Mouse (Mus musculus) macrophage (primary cell): ENCODE results near the gene Prss21. TPM values are rescaled to one million over a fixed set of nuclear protein-coding genes. Genes with fewer than 3 reads are reported as not detected.
"Not testable (repeated sequence)": the region's sequence is repeated elsewhere in the genome, so short reads cannot be mapped to it uniquely, and the experiment has no call there.

ENCODE experiments used
- H3K27ac ChIP-seq: fragments of 350-480 bp; formaldehyde crosslinking; 2 replicates; pipeline ENCODE4 v1.9.0; 2021
- H3K36me3 ChIP-seq: fragments of 350-480 bp; formaldehyde crosslinking; 2 replicates; pipeline ENCODE4 v1.9.0; 2021; ENCODE audit errors: inconsistent target
- H3K4me3 ChIP-seq: fragments of 350-480 bp; formaldehyde crosslinking; 2 replicates; pipeline ENCODE4 v1.9.0; 2021; ENCODE audit errors: inconsistent target
- H3K79me2 ChIP-seq: fragments of 350-480 bp; formaldehyde crosslinking; 2 replicates; pipeline ENCODE4 v1.9.0; 2021; ENCODE audit errors: inconsistent target
- WGBS: methylation state at CpG from one replicate; pipeline ENCODE4 v1.1.7; 2026; ENCODE audit warnings: inconsistent platforms; ENCODE audit not compliant: missing documents; 5-methylcytosine and 5-hydroxymethylcytosine counted together
- polyA plus RNA-seq: library from polyadenylated mRNA; stranded (reverse); fragments of 250-400 nt; gene quantifications from 3 replicates; pipeline ENCODE4 v1.2.4, GENCODE M21; 2018; ENCODE audit warnings: inconsistent platforms

The Prss21 gene
- polyA plus RNA-seq, 1 experiment from 2014 or later = not detected

GRCm38 (mm10) chr17:23843812-23844273 lies 24.0 kb upstream of the Prss21 start, which contains the start of the genes Prss32 and Prss41:
Gene Prss32, plus strand, starts transcription at chr17:23843855.
Gene Prss41, minus strand, starts transcription at chr17:23844172.
- WGBS = 40% methylated on average over 17 of the region's 19 CpGs
- Histone ChIP-seq H3K4me3 (no peak within 1 kb of the TSS), H3K36me3 (no peaks in the 10 kb centered on the region), H3K79me2 (no peaks in the 10 kb centered on the region), H3K27ac (no peak within 1 kb of the TSS)

- WGBS = 89% methylated on average over 2 of the region's 2 CpGs
- Histone ChIP-seq H3K79me2 (no peaks in the 10 kb centered on the region), H3K27ac (no peak overlapping the region)
These were observed 17.8 kb upstream of the Prss21 start for GRCm38 (mm10) chr17:23850028-23850427.

GRCm38 (mm10) chr17:23850853-23851749 lies 16.8 kb upstream of the Prss21 start:
- no peaks in the 10 kb centered on the region for H3K36me3 ChIP-seq
- WGBS = 58% methylated on average over 10 of the region's 19 CpGs
- no peak overlapping the region for H3K4me3 ChIP-seq
- no peaks in the 10 kb centered on the region for H3K79me2 ChIP-seq
- no peak overlapping the region for H3K27ac ChIP-seq

More at GRCm38 (mm10) chr17:23850028-23850427, 17.8 kb upstream of the Prss21 start:
- no peaks in the 10 kb centered on the region for H3K36me3 ChIP-seq
- H3K4me3 ChIP-seq = no peak overlapping the region

- Histone ChIP-seq H3K4me3 (no peak overlapping the region), H3K79me2 (no peaks in the 10 kb centered on the region), H3K36me3 (no peaks in the 10 kb centered on the region), H3K27ac (no peak overlapping the region)
- 44% methylated on average over 5 of the region's 5 CpGs for WGBS
These were observed 14.6 kb upstream of the Prss21 start for GRCm38 (mm10) chr17:23853292-23853691.

- Histone ChIP-seq H3K4me3 (no peak overlapping the region), H3K27ac (no peak overlapping the region), H3K79me2 (no peaks in the 10 kb centered on the region), H3K36me3 (no peaks in the 10 kb centered on the region)
- WGBS = 94% methylated on average over 9 of the region's 10 CpGs
These were observed 13.6 kb upstream of the Prss21 start for GRCm38 (mm10) chr17:23854229-23854765.

GRCm38 (mm10) chr17:23857193-23857592 lies 10.7 kb upstream of the Prss21 start:
- H3K79me2 ChIP-seq = no peaks in the 10 kb centered on the region
- no peaks in the 10 kb centered on the region for H3K36me3 ChIP-seq
- no peak overlapping the region for H3K27ac ChIP-seq
- 92% methylated on average over 6 of the region's 6 CpGs for whole genome bisulfite sequencing
- no peak overlapping the region for H3K4me3 ChIP-seq

- H3K36me3 ChIP-seq = no peaks in the 10 kb centered on the region
- no peak overlapping the region for H3K4me3 ChIP-seq
- H3K79me2 ChIP-seq = no peaks in the 10 kb centered on the region
- WGBS = 90% methylated on average over 2 of the region's 2 CpGs
- H3K27ac ChIP-seq = no peak overlapping the region
These were observed 9.9 kb upstream of the Prss21 start for GRCm38 (mm10) chr17:23857913-23858312.

GRCm38 (mm10) chr17:23862926-23863325 lies 4.9 kb upstream of the Prss21 start:
- Histone ChIP-seq H3K27ac (no peak overlapping the region), H3K4me3 (no peak overlapping the region), H3K79me2 (no peaks in the 10 kb centered on the region), H3K36me3 (no peaks in the 10 kb centered on the region)
- WGBS = 93% methylated on average over 4 of the region's 4 CpGs

- no peak overlapping the region for H3K4me3 ChIP-seq
- H3K27ac ChIP-seq = no peak overlapping the region
- no peaks in the 10 kb centered on the region for H3K79me2 ChIP-seq
- no peaks in the 10 kb centered on the region for H3K36me3 ChIP-seq
- 38% methylated on average over 7 of the region's 11 CpGs for WGBS
These were observed 657 bp downstream of the Prss21 start for GRCm38 (mm10) chr17:23868513-23868912.

GRCm38 (mm10) chr17:23873884-23874856 lies 6.3 kb downstream of the Prss21 start:
- no peaks in the 10 kb centered on the region for H3K79me2 ChIP-seq
- no peak overlapping the region for H3K4me3 ChIP-seq
- H3K36me3 ChIP-seq = no peaks in the 10 kb centered on the region
- 65% methylated on average over 8 of the region's 8 CpGs for WGBS
- H3K27ac ChIP-seq = no peak overlapping the region

GRCm38 (mm10) chr17:23876741-23877140 lies 8.9 kb downstream of the Prss21 start:
- H3K27ac ChIP-seq = no peak overlapping the region
- 93% methylated on average over 3 of the region's 3 CpGs for WGBS
- no peak overlapping the region for H3K4me3 ChIP-seq
- no peaks in the 10 kb centered on the region for H3K79me2 ChIP-seq
- H3K36me3 ChIP-seq = no peaks in the 10 kb centered on the region

GRCm38 (mm10) chr17:23877166-23877565 lies 9.3 kb downstream of the Prss21 start:
- Histone ChIP-seq H3K36me3 (no peaks in the 10 kb centered on the region), H3K4me3 (no peak overlapping the region), H3K27ac (no peak overlapping the region), H3K79me2 (no peaks in the 10 kb centered on the region)
- WGBS = 77% methylated on average over 2 of the region's 2 CpGs

- not testable (repeated sequence) for H3K79me2 ChIP-seq, H3K27ac ChIP-seq, H3K36me3 ChIP-seq, H3K4me3 ChIP-seq
- 74% methylated on average over 3 of the region's 4 CpGs for WGBS
These were observed 12.7 kb downstream of the Prss21 start, which contains the start of the genes Dcpp1 and Dcpp2 for GRCm38 (mm10) chr17:23880576-23880975. Gene Dcpp1, plus strand, starts transcription at chr17:23880876. Gene Dcpp2, plus strand, starts transcription at chr17:23880880.

GRCm38 (mm10) chr17:23917158-23917557 lies 49.3 kb downstream of the Prss21 start, which contains the start of gene Dcpp3:
Gene Dcpp3, plus strand, starts transcription at chr17:23917458.
- not testable (repeated sequence) for H3K36me3 ChIP-seq, H3K4me3 ChIP-seq, H3K79me2 ChIP-seq, H3K27ac ChIP-seq
- 43% methylated on average over 1 of the region's 4 CpGs for WGBS
